Mouse (Mus musculus): Measurements from ENCODE around the gene Coq2.

Gene Coq2

DNA sequence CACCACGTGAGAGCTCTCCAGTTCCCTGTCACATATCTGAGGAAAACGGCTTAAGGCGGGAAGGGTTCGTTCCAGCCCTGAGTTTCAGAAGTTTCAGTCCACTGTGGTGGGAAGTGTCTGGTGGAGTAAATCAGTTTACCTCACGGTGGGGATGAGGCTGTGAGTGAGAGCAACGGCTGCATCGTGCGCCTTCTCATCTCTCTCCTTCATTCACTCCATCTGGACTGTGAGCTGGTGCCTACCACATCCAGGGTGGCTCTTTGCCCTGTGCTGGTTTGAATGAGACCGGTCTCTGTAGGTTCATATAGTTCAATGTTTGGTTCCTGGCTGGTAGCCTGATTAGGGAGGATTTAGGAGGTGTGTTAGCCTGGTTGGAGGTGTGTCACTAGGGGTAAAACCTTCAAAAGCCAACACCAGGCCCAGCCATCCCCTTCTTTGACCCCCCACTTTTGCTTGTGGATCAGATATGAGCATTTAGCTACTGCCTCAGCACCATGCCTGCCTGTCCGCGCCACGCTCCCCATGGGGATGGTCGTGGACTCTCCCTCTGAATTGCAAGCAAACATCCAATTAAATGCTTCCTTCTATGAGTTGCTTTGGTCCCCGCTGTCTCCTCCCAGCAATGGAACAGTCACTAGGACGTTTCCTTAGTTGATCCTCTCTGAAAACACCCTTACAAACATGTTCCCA lies 55.2 kb downstream of the Coq2 start:
- DNase-seq: no peak

DNA sequence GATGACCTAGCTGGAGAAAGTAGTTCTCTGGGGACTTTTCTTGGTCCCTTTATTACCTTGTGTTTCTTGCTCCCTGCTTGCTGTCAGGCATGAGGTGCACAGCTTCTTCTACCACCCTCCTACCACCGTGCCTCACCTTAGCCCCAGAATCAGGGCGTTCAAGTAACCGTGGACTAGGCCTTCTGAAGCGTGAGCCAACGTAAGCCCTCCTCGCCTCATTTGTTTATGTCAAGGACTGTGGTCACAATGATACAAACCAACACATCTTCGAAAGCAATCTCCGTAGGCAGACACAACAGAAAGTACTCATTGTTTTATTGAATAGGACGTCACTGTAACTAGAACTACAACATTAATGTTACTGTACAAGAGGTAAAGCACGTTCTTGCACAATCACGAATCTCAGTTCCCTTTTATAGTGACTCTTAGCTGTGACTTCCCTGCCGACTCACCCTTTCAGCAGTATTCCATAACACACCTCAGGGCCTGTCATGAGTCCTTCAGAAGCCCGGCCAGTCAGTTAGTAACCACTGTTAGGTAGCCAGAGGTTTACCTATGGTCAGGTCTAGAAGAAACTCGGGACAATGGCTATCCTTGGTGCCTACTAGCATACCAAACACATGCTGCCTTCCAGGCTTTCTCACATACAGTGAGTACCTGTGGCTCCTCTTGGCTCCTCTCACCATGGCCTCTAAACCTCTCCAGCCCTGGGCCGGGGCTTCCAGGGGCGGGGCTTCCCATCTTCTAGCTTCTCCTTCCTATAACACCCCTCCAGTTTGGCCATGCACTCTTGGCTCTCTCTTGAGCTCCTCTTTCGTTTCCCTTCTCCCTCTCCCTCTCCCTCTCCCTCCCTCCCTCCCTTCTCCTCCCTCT lies 60.8 kb downstream of the Coq2 start:
- DNase-seq: no peak

DNA sequence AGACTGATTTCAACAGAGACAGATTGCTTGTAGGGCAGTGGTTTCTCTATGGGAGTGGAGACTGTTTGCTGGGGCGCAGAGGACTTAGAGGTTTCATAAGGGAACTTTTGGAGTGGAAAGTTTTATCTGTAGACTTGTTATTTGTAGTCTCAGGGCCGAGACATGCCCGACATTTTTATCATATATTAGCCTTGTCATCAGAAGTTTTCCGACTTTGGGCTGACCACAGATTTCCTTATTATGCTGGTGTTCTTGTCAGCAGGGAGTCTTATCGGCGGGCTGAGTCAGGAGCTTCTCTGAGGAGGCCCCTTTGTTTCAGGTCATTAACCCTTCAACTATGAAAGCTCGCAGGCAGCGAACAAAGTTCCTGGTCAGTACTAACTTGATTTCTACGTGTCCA lies 67.1 kb downstream of the Coq2 start:
- no peak for DNase-seq

DNA sequence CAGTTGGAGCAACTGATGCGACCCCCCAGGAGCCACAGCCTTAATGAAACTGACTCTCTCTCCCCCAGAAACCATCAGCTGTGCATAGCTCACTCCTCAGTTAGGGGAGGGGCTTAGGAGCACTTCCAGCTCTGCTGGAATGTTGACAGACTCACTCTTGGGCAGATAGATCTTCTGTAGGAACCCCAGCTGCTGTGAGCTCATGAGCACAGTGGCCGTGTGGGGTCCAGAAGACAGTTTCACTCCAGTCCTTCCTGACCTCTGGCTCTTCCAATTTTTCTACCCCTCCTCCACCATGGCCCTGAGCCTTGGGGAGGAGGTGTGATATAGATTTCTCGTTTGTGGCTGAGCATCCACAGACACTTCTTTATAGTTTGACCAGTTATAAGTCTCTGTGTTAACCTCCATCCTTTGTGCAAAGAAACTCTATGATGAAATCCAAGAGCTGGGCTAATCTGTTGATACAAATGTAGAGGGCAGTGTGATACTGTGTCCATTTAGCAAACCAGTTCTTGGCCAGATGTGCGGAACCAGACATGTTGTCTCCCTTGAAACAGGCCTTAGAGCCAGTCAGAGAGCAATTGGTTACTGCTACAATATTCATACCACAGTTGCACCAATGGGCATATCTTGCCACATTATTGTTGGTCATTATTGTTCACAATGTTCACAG lies 67.7 kb downstream of the Coq2 start:
- DNase-seq: no peak

DNA sequence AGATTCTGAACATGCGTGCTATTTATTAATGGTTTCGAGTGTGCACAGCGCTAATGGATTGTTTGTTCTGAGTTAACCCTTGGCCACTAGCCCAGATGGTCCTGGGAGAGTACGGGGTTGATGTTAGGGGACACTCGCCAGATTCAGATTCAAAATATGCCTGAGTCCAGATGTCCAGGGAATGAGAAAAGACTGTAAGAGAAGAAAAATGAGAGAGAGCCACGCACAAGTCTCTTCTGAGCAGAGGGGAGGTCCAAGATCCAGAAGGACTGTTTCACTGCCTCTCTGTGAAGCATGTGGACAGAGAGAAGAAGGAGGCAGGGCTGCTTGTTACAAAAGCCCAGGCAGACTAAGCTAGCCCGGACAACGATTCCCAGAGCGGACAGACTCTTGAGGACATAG lies 69.1 kb downstream of the Coq2 start:
- DNase-seq: peak; percentile 40
